Mouse (Mus musculus): ENCODE data around the gene Unk.

The Unk gene

GRCm38 (mm10) chr11:116030088-116030897 lies at the start of gene Unk:
Gene Unk (plus strand): TSS chr11:116030322.
- peak; percentile 99 for DNase-seq

- no peak for DNase-seq
Measured at GRCm38 (mm10) chr11:115982472-115982871, 47.6 kb upstream of the Unk start.

GRCm38 (mm10) chr11:115983291-115983690 lies 46.8 kb upstream of the Unk start:
- DNase-seq: no peak

- no peak for DNase-seq
Measured at GRCm38 (mm10) chr11:115989686-115990085, 40.4 kb upstream of the Unk start.

GRCm38 (mm10) chr11:115992098-115992497 lies 38.0 kb upstream of the Unk start:
- DNase-seq: peak; percentile 78

GRCm38 (mm10) chr11:115995256-115995655 lies 34.9 kb upstream of the Unk start:
- DNase-seq: no peak

- DNase-seq: no peak
Measured at GRCm38 (mm10) chr11:115997047-115997446, 33.1 kb upstream of the Unk start.

- no peak for DNase-seq
Measured at GRCm38 (mm10) chr11:115997662-115998061, 32.5 kb upstream of the Unk start.

GRCm38 (mm10) chr11:115999027-115999426 lies 31.1 kb upstream of the Unk start:
- DNase-seq: no peak

GRCm38 (mm10) chr11:115999538-116000143 lies 30.5 kb upstream of the Unk start:
- DNase-seq: peak; percentile 60

- no peak for DNase-seq
Measured at GRCm38 (mm10) chr11:116000607-116001006, 29.5 kb upstream of the Unk start.

- no peak for DNase-seq
Measured at GRCm38 (mm10) chr11:116001725-116002124, 28.4 kb upstream of the Unk start.

- no peak for DNase-seq
Measured at GRCm38 (mm10) chr11:116002894-116003293, 27.2 kb upstream of the Unk start.

- DNase-seq: no peak
Measured at GRCm38 (mm10) chr11:116004186-116004823, 25.8 kb upstream of the Unk start.

GRCm38 (mm10) chr11:116004840-116005700 lies 25.1 kb upstream of the Unk start:
- DNase-seq: peak; percentile 45

GRCm38 (mm10) chr11:116005701-116006419 lies 24.3 kb upstream of the Unk start:
- DNase-seq: no peak

GRCm38 (mm10) chr11:116007095-116007850 lies 22.8 kb upstream of the Unk start:
- DNase-seq: no peak

GRCm38 (mm10) chr11:116008411-116008810 lies 21.7 kb upstream of the Unk start:
- no peak for DNase-seq

GRCm38 (mm10) chr11:116008832-116009375 lies 21.2 kb upstream of the Unk start:
- DNase-seq: no peak

- no peak for DNase-seq
Measured at GRCm38 (mm10) chr11:116009661-116010060, 20.5 kb upstream of the Unk start.

- no peak for DNase-seq
Measured at GRCm38 (mm10) chr11:116010146-116010545, 20.0 kb upstream of the Unk start.
